Comparison of ENCODE assay signal across 8 mouse cellular contexts in the genomic region with DNA sequence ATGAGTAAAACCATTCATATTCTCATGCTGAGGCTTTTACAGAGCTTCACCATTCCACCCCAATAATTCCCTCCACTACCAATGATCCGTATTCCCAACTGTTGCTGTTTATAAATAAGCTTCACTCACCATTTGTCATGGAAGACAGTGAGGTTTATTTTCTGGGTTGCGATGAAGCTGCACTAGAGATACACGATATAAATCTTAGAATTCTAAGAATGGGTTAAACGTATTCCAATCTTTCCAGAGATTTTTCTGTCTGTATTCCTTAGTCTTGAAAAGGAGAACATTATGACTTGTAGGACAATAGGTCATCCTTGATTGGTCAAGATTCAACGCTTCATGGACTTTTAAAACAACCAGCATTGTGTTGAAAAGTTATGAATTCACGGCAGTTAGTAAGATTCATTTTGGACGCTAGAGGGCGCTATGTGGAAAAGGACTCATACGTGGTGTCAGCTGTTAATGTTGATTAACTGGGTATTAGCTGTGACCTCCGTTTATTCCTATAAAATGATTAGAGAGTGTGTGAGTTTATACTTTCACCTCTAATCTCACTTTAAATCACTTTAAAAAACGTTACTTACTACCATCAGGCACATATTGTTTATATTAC. TPM values are rescaled to one million over a fixed set of nuclear protein-coding genes. Genes with fewer than 3 reads are reported as not detected.
DNase-seq lines count a peak whose midpoint lies in the region; ATAC-seq and TF ChIP-seq lines count a peak whose summit lies in the region.

No protein-coding gene starts in this region.

- no peaks in the 10 kb centered on the region for H3K27me3 ChIP-seq in thymus, adult 2 months (ENCODE audit: control insufficient read depth, insufficient read depth, low read length)
- no peaks in the 10 kb centered on the region for H3K27me3 ChIP-seq in intestine, embryonic 14.5 days (replicated peaks; ENCODE audit: control insufficient read depth, insufficient read depth, low read length)
- no peaks in the 10 kb centered on the region for H3K27me3 ChIP-seq in limb, embryonic 13.5 days
- H3K27me3 ChIP-seq in midbrain, embryonic 14.5 days (ENCODE audit: control insufficient read depth, insufficient read depth, low read length), result no peaks in the 10 kb centered on the region
- no peaks in the 10 kb centered on the region for H3K27me3 ChIP-seq in stomach, embryonic 15.5 days (replicated peaks)

- no peaks in the 10 kb centered on the region for H3K36me3 ChIP-seq in thymus, adult 2 months (ENCODE audit: control insufficient read depth, insufficient read depth, low read length)
- H3K36me3 ChIP-seq in intestine, embryonic 14.5 days (ENCODE audit: control insufficient read depth, insufficient read depth, low read length), result no peaks in the 10 kb centered on the region
- H3K36me3 ChIP-seq in limb, embryonic 13.5 days, result peaks cover 1% of the 10 kb centered on the region
- H3K36me3 ChIP-seq in midbrain, embryonic 14.5 days (ENCODE audit: control insufficient read depth, insufficient read depth, low read length), result no peaks in the 10 kb centered on the region
- H3K36me3 ChIP-seq in stomach, embryonic 15.5 days, result no peaks in the 10 kb centered on the region

- H3K4me1 ChIP-seq in thymus, adult 2 months (replicated peaks; ENCODE audit: control insufficient read depth, insufficient read depth, low read length), result no peaks in the 10 kb centered on the region
- peaks cover 8% of the 10 kb centered on the region; the same call in 1 of the 2 replicates for H3K4me1 ChIP-seq in intestine, embryonic 14.5 days (replicated peaks; ENCODE audit: control insufficient read depth, insufficient read depth, low read length)
- H3K4me1 ChIP-seq in limb, embryonic 13.5 days, result peaks cover 25% of the 10 kb centered on the region
- H3K4me1 ChIP-seq in midbrain, embryonic 14.5 days (ENCODE audit: control insufficient read depth, insufficient read depth, low read length), result peaks cover 33% of the 10 kb centered on the region
- 0 out of 2 replicates have a peak, but pooled peaks cover 9% of the 10 kb centered on the region for H3K4me1 ChIP-seq in stomach, embryonic 15.5 days

- WGBS in thymus, adult 2 months, result 3% methylated on average over 11 of the region's 11 CpGs
- 5% methylated on average over 11 of the region's 11 CpGs for WGBS in intestine, embryonic 14.5 days
- 6% methylated on average over 11 of the region's 11 CpGs for whole genome bisulfite sequencing in limb, embryonic 13.5 days
- 5% methylated on average over 11 of the region's 11 CpGs for WGBS in midbrain, embryonic 14.5 days
- WGBS in stomach, embryonic 15.5 days, result 3% methylated on average over 11 of the region's 11 CpGs

- TF ChIP-seq POLR2A in thymus, adult 2 months (IDR thresholded peaks at IDR 0.05; ENCODE audit: control insufficient read depth, extremely low read depth, insufficient read depth, low read length, poor library complexity), result no peak

- H3K27ac ChIP-seq in thymus, adult 2 months (ENCODE audit: control insufficient read depth, insufficient read depth, low read length), result no peak overlapping the region
- peak overlapping the region; percentile 98 for H3K27ac ChIP-seq in intestine, embryonic 14.5 days (ENCODE audit: low read depth)
- H3K27ac ChIP-seq in limb, embryonic 13.5 days, result peak overlapping the region; percentile 96
- H3K27ac ChIP-seq in midbrain, embryonic 14.5 days (replicated peaks; ENCODE audit: low read depth, low read length), result peak overlapping the region; percentile 94
- peak overlapping the region; percentile 98 for H3K27ac ChIP-seq in stomach, embryonic 15.5 days

- peak; percentile 70 for DNase-seq in thymus, adult 2 months
- DNase-seq in thymus, adult 18-20 months, result no peak
- DNase-seq in cerebellum, adult 9-11 months, result peak; percentile 43
- peak; percentile 82 for DNase-seq in forelimb bud, embryonic 11.5 days (ENCODE audit: low read depth, low spot score)
- no peak for DNase-seq in intestine, embryonic 14.5 days (ENCODE audit: low spot score)
- DNase-seq in midbrain, embryonic 14.5 days, result peak; percentile 92

- TF ChIP-seq CTCF in thymus, adult 2 months (IDR thresholded peaks at IDR 0.05; ENCODE audit: borderline replicate concordance, control insufficient read depth, extremely low read depth, insufficient read depth, low read length, poor library complexity), result no peak

- H3K9ac ChIP-seq in intestine, embryonic 14.5 days (ENCODE audit: low read length), result peak overlapping the region; percentile 72
- peak overlapping the region; percentile 78 for H3K9ac ChIP-seq in limb, embryonic 13.5 days
- peak overlapping the region; percentile 44; the same call in 1 of the 2 replicates for H3K9ac ChIP-seq in midbrain, embryonic 14.5 days (replicated peaks; ENCODE audit: low read length)
- peak overlapping the region; percentile 48 for H3K9ac ChIP-seq in stomach, embryonic 15.5 days

- H3K4me2 ChIP-seq in intestine, embryonic 14.5 days (ENCODE audit: low read length), result peak overlapping the region; percentile 76
- peak overlapping the region; percentile 73 for H3K4me2 ChIP-seq in limb, embryonic 13.5 days (replicated peaks)
- H3K4me2 ChIP-seq in midbrain, embryonic 14.5 days (ENCODE audit: low read length), result peak overlapping the region; percentile 64
- H3K4me2 ChIP-seq in stomach, embryonic 15.5 days, result peak overlapping the region; percentile 67

- no peaks in the 10 kb centered on the region for H3K9me3 ChIP-seq in intestine, embryonic 14.5 days (ENCODE audit: control insufficient read depth, low read length)
- no peaks in the 10 kb centered on the region for H3K9me3 ChIP-seq in limb, embryonic 13.5 days
- no peaks in the 10 kb centered on the region for H3K9me3 ChIP-seq in midbrain, embryonic 14.5 days (ENCODE audit: control insufficient read depth, low read length)
- no peaks in the 10 kb centered on the region for H3K9me3 ChIP-seq in stomach, embryonic 15.5 days

- no peak overlapping the region for H3K4me3 ChIP-seq in thymus, adult 2 months (ENCODE audit: control insufficient read depth, insufficient read depth, low read length)
- H3K4me3 ChIP-seq in intestine, embryonic 14.5 days (ENCODE audit: low read depth, low read length), result peak overlapping the region; percentile 78
- peak overlapping the region; percentile 73 for H3K4me3 ChIP-seq in limb, embryonic 13.5 days
- peak overlapping the region; percentile 65 for H3K4me3 ChIP-seq in midbrain, embryonic 14.5 days (replicated peaks; ENCODE audit: low read depth, low read length)
- H3K4me3 ChIP-seq in stomach, embryonic 15.5 days (replicated peaks), result peak overlapping the region; percentile 80

- ATAC-seq in intestine, embryonic 14.5 days (replicated peaks; ENCODE audit: low FRiP score, low TSS enrichment, low read depth), result no peak
- no peak for ATAC-seq in limb, embryonic 13.5 days (ENCODE audit: low FRiP score, low read depth)
- ATAC-seq in midbrain, embryonic 14.5 days (ENCODE audit: low FRiP score, low TSS enrichment), result no peak
- ATAC-seq in stomach, embryonic 15.5 days (ENCODE audit: insufficient read depth, low FRiP score, low read depth), result no peak

RNA-seq across cellular contexts. Expression of a gene that starts 6.6 kb away (rescaled TPM):
- polyA plus RNA-seq in thymus, adult 2 months (2012; rRNA removed), result 13.3 and 14.4 TPM in 2 replicates
- polyA plus RNA-seq in intestine, embryonic 14.5 days (2014; fragmentation: Nextera tagmentation; extraction: Ambion mirVana), result 196 and 199 TPM in 2 replicates
- polyA plus RNA-seq in limb, embryonic 13.5 days (2015; fragmentation: Nextera tagmentation; extraction: Ambion mirVana), result 132 and 146 TPM in 2 replicates
- 494 and 592 TPM in 2 replicates for polyA plus RNA-seq in midbrain, embryonic 14.5 days (2014; fragmentation: Nextera tagmentation; extraction: Ambion mirVana)
- 159 and 161 TPM in 2 replicates for polyA plus RNA-seq in stomach, embryonic 15.5 days (2015; fragmentation: Nextera tagmentation; extraction: Ambion mirVana)

RNA-seq across cellular contexts. Expression of a gene that starts 6.7 kb away (rescaled TPM):
- 13.4 and 13.7 TPM in 2 replicates for polyA plus RNA-seq in thymus, adult 2 months (2012; rRNA removed)
- polyA plus RNA-seq in intestine, embryonic 14.5 days (2014; fragmentation: Nextera tagmentation; extraction: Ambion mirVana), result 13.6 and 15.5 TPM in 2 replicates
- 11.9 and 14.2 TPM in 2 replicates for polyA plus RNA-seq in limb, embryonic 13.5 days (2015; fragmentation: Nextera tagmentation; extraction: Ambion mirVana)
- polyA plus RNA-seq in midbrain, embryonic 14.5 days (2014; fragmentation: Nextera tagmentation; extraction: Ambion mirVana), result 18.8 and 22.4 TPM in 2 replicates
- 7.7 and 10.2 TPM in 2 replicates for polyA plus RNA-seq in stomach, embryonic 15.5 days (2015; fragmentation: Nextera tagmentation; extraction: Ambion mirVana)

RNA-seq across cellular contexts. Expression of a gene that starts 56.7 kb away (rescaled TPM):
- 0.18 TPM in 1 of 2 replicates, not detected in the other for polyA plus RNA-seq in thymus, adult 2 months (2012; rRNA removed)
- 0.22 TPM in 1 of 2 replicates, not detected in the other for polyA plus RNA-seq in intestine, embryonic 14.5 days (2014; fragmentation: Nextera tagmentation; extraction: Ambion mirVana)
- polyA plus RNA-seq in limb, embryonic 13.5 days (2015; fragmentation: Nextera tagmentation; extraction: Ambion mirVana), result 0.13 and 0.33 TPM in 2 replicates
- polyA plus RNA-seq in midbrain, embryonic 14.5 days (2014; fragmentation: Nextera tagmentation; extraction: Ambion mirVana), result 0.57 and 0.80 TPM in 2 replicates
- polyA plus RNA-seq in stomach, embryonic 15.5 days (2015; fragmentation: Nextera tagmentation; extraction: Ambion mirVana), result 0.12 and 0.26 TPM in 2 replicates

Comparison
In these comparisons a context has a peak if more than half of its experiments do, and no peak if none do; other contexts are left out.
1. DNase-seq: peak in thymus, adult 2 months (single experiment), cerebellum, adult 9-11 months (single experiment), forelimb bud, embryonic 11.5 days (single experiment) and midbrain, embryonic 14.5 days (single experiment); none in thymus, adult 18-20 months (0 of 2) and intestine, embryonic 14.5 days (single experiment).
2. Peak in every context shown above with its lines, with median percentiles within 50 percentile points of each other: H3K4me2 ChIP-seq and H3K9ac ChIP-seq.